Mouse (Mus musculus) olfactory bulb, adult 2 months (tissue): ENCODE measurements around the gene 2700081O15Rik.

ENCODE experiments used
- CTCF ChIP-seq: fragments of 200-500 bp; IDR thresholded peaks from 2 replicates; pipeline ENCODE4 v1.5.1; 2012; ENCODE audit warnings: low read depth, mild to moderate bottlenecking, low read length, moderate library complexity; ENCODE audit not compliant: insufficient read depth
- POLR2A ChIP-seq: fragments of 200-500 bp; IDR thresholded peaks from 2 replicates; pipeline ENCODE4 v1.6.1; 2012; ENCODE audit warnings: mild to moderate bottlenecking, low read depth, low read length, moderate library complexity; ENCODE audit not compliant: insufficient read depth

DNA sequence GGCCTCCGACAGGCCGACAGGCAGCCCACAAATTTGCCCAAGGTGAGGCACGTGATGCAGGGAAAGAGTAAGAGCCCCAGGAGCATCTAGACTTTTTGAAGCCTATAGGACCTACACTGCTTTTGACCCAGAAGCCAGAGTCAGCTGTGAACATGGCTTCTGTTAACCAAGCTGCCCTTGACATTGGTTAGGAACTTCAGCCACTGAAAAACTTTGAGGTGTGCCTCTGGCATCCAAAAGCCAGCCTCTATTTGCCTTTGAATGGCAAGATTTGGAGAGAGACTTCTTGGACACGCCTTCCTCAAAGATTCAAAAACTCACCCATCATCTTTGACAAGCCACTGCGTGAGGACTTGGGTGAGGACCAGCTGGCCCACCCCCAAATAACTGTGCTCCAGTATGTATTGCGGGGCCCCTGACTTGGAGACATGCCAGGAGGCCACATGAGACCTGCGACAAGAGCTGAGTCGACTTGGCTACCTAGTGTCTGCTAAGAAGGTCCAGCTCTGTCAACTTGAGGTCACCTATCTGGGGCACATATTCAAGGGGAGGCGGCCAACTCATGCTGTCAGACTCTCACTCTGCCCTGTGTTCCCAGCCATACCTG is 12.7 kb upstream of the 2700081O15Rik start:
- no peak for TF ChIP-seq CTCF
- TF ChIP-seq POLR2A: no peak
